Mouse (Mus musculus) heart, adult 2 months (tissue): ENCODE results near the gene Slc4a8. TPM values are rescaled to one million over a fixed set of nuclear protein-coding genes. Genes with fewer than 3 reads are reported as not detected.
"Not testable (repeated sequence)": the region's sequence is repeated elsewhere in the genome, so short reads cannot be mapped to it uniquely, and the experiment has no call there.

Source experiments
- DNase-seq, 2 experiments: peaks; one replicate each; pipeline ENCODE4 v3.0.0; 2021
- H3K27ac ChIP-seq: fragments of 200-600 bp; 2 replicates; pipeline ENCODE4 v1.8.1; 2022
- H3K27me3 ChIP-seq: fragments of 200-500 bp; 2 replicates; pipeline ENCODE4 v1.6.1; 2012; ENCODE audit warnings: mild to moderate bottlenecking, low read length, inconsistent platforms, mixed read lengths; ENCODE audit not compliant: control insufficient read depth, insufficient read depth
- H3K36me3 ChIP-seq: fragments of 200-500 bp; 2 replicates; pipeline ENCODE4 v1.6.1; 2012; ENCODE audit warnings: low read length, inconsistent platforms; ENCODE audit not compliant: control insufficient read depth, insufficient read depth
- H3K4me1 ChIP-seq: fragments of 200-500 bp; 2 replicates; pipeline ENCODE4 v1.6.1; 2011; ENCODE audit warnings: low read length; ENCODE audit not compliant: control insufficient read depth, insufficient read depth
- H3K4me3 ChIP-seq: fragments of 200-600 bp; 2 replicates; pipeline ENCODE4 v1.8.1; 2022
- H3K79me2 ChIP-seq: fragments of 200-500 bp; replicated peaks from 2 replicates; pipeline ENCODE4 v1.6.1; 2012; ENCODE audit warnings: mild to moderate bottlenecking, inconsistent platforms, low read length, moderate library complexity, mixed read lengths; ENCODE audit not compliant: control insufficient read depth, insufficient read depth
- H3K9ac ChIP-seq: fragments of 200-500 bp; 2 replicates; pipeline ENCODE4 v1.6.1; 2012; ENCODE audit warnings: low read depth, mild to moderate bottlenecking, control low read depth, inconsistent platforms, low read length, mixed read lengths
- CTCF ChIP-seq: fragments of 200-600 bp; IDR thresholded peaks from 2 replicates; pipeline ENCODE4 v1.8.1; 2022; ENCODE audit warnings: antibody characterized with exemption, mild to moderate bottlenecking, moderate library complexity
- EP300 ChIP-seq: fragments of 200-500 bp; IDR thresholded peaks from 2 replicates; pipeline ENCODE4 v1.6.1; 2011; ENCODE audit warnings: low read depth, low read length, control low read depth; ENCODE audit not compliant: insufficient read depth
- POLR2A ChIP-seq: fragments of 200-500 bp; IDR thresholded peaks from 2 replicates; pipeline ENCODE4 v1.6.1; 2011; ENCODE audit warnings: mild to moderate bottlenecking, low read depth, low read length, control low read depth; ENCODE audit not compliant: insufficient read depth
- WGBS: fragments of 180-500 bp; shearing (Covaris S2); methylation state at CpG from one replicate; pipeline ENCODE4 v1.1.7; 2018; 5-methylcytosine and 5-hydroxymethylcytosine counted together
- intact Hi-C: fragments of 180-260 bp; cut with DNase I; formaldehyde crosslinking; loops from one replicate; pipeline ENCODE4 v1.15.1; 2025
- polyA plus RNA-seq: library from polyadenylated mRNA; depleted of rRNA; stranded (reverse); fragments of >200 nt; gene quantifications from 2 replicates; pipeline ENCODE4 v1.2.3, GENCODE M21; 2012
- total RNA-seq, 2 experiments: library from RNA; stranded (reverse); gene quantifications; 2 replicates each; pipeline ENCODE4 v1.2.3; 2021

Gene Slc4a8
- total and polyA plus RNA-seq, 3 experiments = 0.96 to 4.1 (median 2.8) TPM

- intact Hi-C loops = loop anchor here (5.0 kb wide), 1 partner anchor 51 kb away; the partner anchor contains the start of gene Slc4a8
- Histone ChIP-seq H3K9ac (no peak overlapping the region), H3K4me3 (no peak overlapping the region)
These were observed 52.0 kb downstream of the Slc4a8 start for GRCm38 (mm10) chr15:100813501-100813900.

GRCm38 (mm10) chr15:100814066-100814465 lies 52.5 kb downstream of the Slc4a8 start:
- H3K79me2 ChIP-seq = no peaks in the 10 kb centered on the region
- H3K27me3 ChIP-seq = no peaks in the 10 kb centered on the region
- H3K9ac ChIP-seq = no peak overlapping the region
- peak overlapping the region; percentile 48 for H3K27ac ChIP-seq
- no peak for TF ChIP-seq EP300
- intact Hi-C loops = loop anchor here (5.0 kb wide), 1 partner anchor 52 kb away; the partner anchor contains the start of gene Slc4a8
- no peaks in the 10 kb centered on the region for H3K36me3 ChIP-seq
- no peak overlapping the region for H3K4me3 ChIP-seq
- 64% methylated on average over 7 of the region's 7 CpGs for WGBS
- no peaks in the 10 kb centered on the region for H3K4me1 ChIP-seq
- DNase-seq = no peak

More at GRCm38 (mm10) chr15:100813501-100813900, 52.0 kb downstream of the Slc4a8 start:
- Histone ChIP-seq H3K27ac (peak overlapping the region; percentile 23), H3K4me1 (no peaks in the 10 kb centered on the region), H3K36me3 (no peaks in the 10 kb centered on the region), H3K27me3 (no peaks in the 10 kb centered on the region), H3K79me2 (no peaks in the 10 kb centered on the region)
- DNase-seq = no peak
- TF ChIP-seq POLR2A (no peak), CTCF (no peak), EP300 (no peak)
- 62% methylated on average over 5 of the region's 5 CpGs for whole genome bisulfite sequencing

- TF ChIP-seq POLR2A (no peak), EP300 (no peak), CTCF (no peak)
- 55% methylated on average over 8 of the region's 8 CpGs for WGBS
These were observed 53.8 kb downstream of the Slc4a8 start for GRCm38 (mm10) chr15:100815310-100815709.

GRCm38 (mm10) chr15:100818860-100819259 lies 57.3 kb downstream of the Slc4a8 start:
- DNase-seq = no peak
- Histone ChIP-seq H3K36me3 (no peaks in the 10 kb centered on the region), H3K4me1 (no peaks in the 10 kb centered on the region), H3K9ac (no peak overlapping the region), H3K4me3 (no peak overlapping the region), H3K27ac (no peak overlapping the region), H3K79me2 (no peaks in the 10 kb centered on the region), H3K27me3 (no peaks in the 10 kb centered on the region)
- TF ChIP-seq CTCF (no peak), EP300 (no peak), POLR2A (no peak)
- intact Hi-C loops = no loop called here
- 78% methylated on average over 3 of the region's 3 CpGs for WGBS

More at GRCm38 (mm10) chr15:100815310-100815709, 53.8 kb downstream of the Slc4a8 start:
- Histone ChIP-seq H3K9ac (no peak overlapping the region), H3K27me3 (no peaks in the 10 kb centered on the region), H3K4me3 (no peak overlapping the region), H3K79me2 (no peaks in the 10 kb centered on the region), H3K27ac (peak overlapping the region; percentile 48), H3K36me3 (no peaks in the 10 kb centered on the region), H3K4me1 (no peaks in the 10 kb centered on the region)
- DNase-seq = no peak
- intact Hi-C loops = no loop called here

GRCm38 (mm10) chr15:100821824-100822223 lies 60.3 kb downstream of the Slc4a8 start:
- peak; percentile 15 for TF ChIP-seq CTCF
- no peak for TF ChIP-seq EP300
- TF ChIP-seq POLR2A = no peak
- no peaks in the 10 kb centered on the region for H3K4me1 ChIP-seq
- no peaks in the 10 kb centered on the region for H3K36me3 ChIP-seq
- DNase-seq = no peak
- H3K27me3 ChIP-seq = no peaks in the 10 kb centered on the region; the same call in 1 of the 2 replicates
- WGBS = 41% methylated on average over 8 of the region's 8 CpGs
- no peak overlapping the region for H3K27ac ChIP-seq
- H3K4me3 ChIP-seq = no peak overlapping the region
- H3K9ac ChIP-seq = no peak overlapping the region
- intact Hi-C loops = no loop called here
- no peaks in the 10 kb centered on the region for H3K79me2 ChIP-seq

- H3K4me1 ChIP-seq, intact Hi-C loops, H3K9ac ChIP-seq, H3K27ac ChIP-seq, H3K79me2 ChIP-seq, H3K36me3 ChIP-seq, H3K4me3 ChIP-seq, H3K27me3 ChIP-seq: not testable (repeated sequence)
- WGBS = 57% methylated on average over 4 of the region's 4 CpGs
- peak in 1 of 2 experiments; percentile 16 for DNase-seq
These were observed 60.8 kb downstream of the Slc4a8 start for GRCm38 (mm10) chr15:100822370-100822769.
